Mouse (Mus musculus): ENCODE measurements at regions not wholly inside any gene's neighbourhood (a gene's known extent, or its start where the extent isn't known, plus 50 kb on each side); places are given as distances from the start of the nearest gene placed in this dataset.

- Histone ChIP-seq H3K27me3 (ENCODE audit: control insufficient read depth, insufficient read depth, low read length) (no peaks in the 10 kb centered on the region), H3K4me2 (ENCODE audit: low read depth) (no peak overlapping the region), H3K4me3 (ENCODE audit: insufficient read depth in 1 of 2, low read depth in 2 of 2, low read length in 2 of 2) (no peak overlapping the region), H3K9ac (replicated peaks) (no peak overlapping the region), H3K27ac (no peak overlapping the region), H3K9me3 (ENCODE audit: control insufficient read depth, low read length) (no peaks in the 10 kb centered on the region), H3K36me3 (replicated peaks; ENCODE audit: control insufficient read depth, insufficient read depth, low read depth) (no peaks in the 10 kb centered on the region), H3K4me1 (replicated peaks; ENCODE audit: control insufficient read depth in 2 of 2, insufficient read depth in 2 of 2, low read length in 1 of 2) (0 out of 4 replicates have a peak, but pooled peaks cover 0 to 2% of the 10 kb centered on the region in 2 experiments)
- TF ChIP-seq CTCF (IDR thresholded peaks at IDR 0.05; ENCODE audit: low read depth) (no peak), EP300 (IDR thresholded peaks at IDR 0.05; ENCODE audit: low read depth) (no peak)
- DNase-seq (ENCODE audit: low read depth in 3 of 3, low spot score in 3 of 3) (no peak), ATAC-seq (ENCODE audit: insufficient read depth) (no peak)
- 39% methylated on average over 5 of the region's 5 CpGs for WGBS (ENCODE audit: insufficient replicate concordance)
These were observed 74.8 kb upstream of the Il15 start for GRCm38 (mm10) chr8:82477856-82478255.

- DNase-seq (ENCODE audit: low read depth in 3 of 3, low spot score in 3 of 3), result no peak
- WGBS (ENCODE audit: insufficient replicate concordance), result 44% methylated on average over 2 of the region's 2 CpGs
These were observed 74.4 kb upstream of the Il15 start for GRCm38 (mm10) chr8:82477426-82477769.

GRCm38 (mm10) chr8:82476708-82477425 lies 73.8 kb upstream of the Il15 start:
- DNase-seq (ENCODE audit: low read depth in 3 of 3, low spot score in 3 of 3), result no peak
- H3K27me3 ChIP-seq (ENCODE audit: control insufficient read depth, insufficient read depth, low read length), result no peaks in the 10 kb centered on the region
- WGBS (ENCODE audit: insufficient replicate concordance), result 58% methylated on average over 7 of the region's 7 CpGs
- H3K4me3 ChIP-seq (ENCODE audit: insufficient read depth in 1 of 2, low read depth in 2 of 2, low read length in 2 of 2), result no peak overlapping the region
- no peak for ATAC-seq (ENCODE audit: insufficient read depth)
- H3K36me3 ChIP-seq (replicated peaks; ENCODE audit: control insufficient read depth, insufficient read depth, low read depth), result no peaks in the 10 kb centered on the region
- no peaks in the 10 kb centered on the region for H3K9me3 ChIP-seq (ENCODE audit: control insufficient read depth, low read length)
- H3K9ac ChIP-seq (replicated peaks), result no peak overlapping the region
- 0 out of 4 replicates have a peak, but pooled peaks cover 0 to 2% of the 10 kb centered on the region in 2 experiments for H3K4me1 ChIP-seq (replicated peaks; ENCODE audit: control insufficient read depth in 2 of 2, insufficient read depth in 2 of 2, low read length in 1 of 2)
- H3K4me2 ChIP-seq (ENCODE audit: low read depth), result no peak overlapping the region
- no peak overlapping the region for H3K27ac ChIP-seq
- TF ChIP-seq CTCF (IDR thresholded peaks at IDR 0.05; ENCODE audit: low read depth) (no peak), EP300 (IDR thresholded peaks at IDR 0.05; ENCODE audit: low read depth) (no peak)

More at GRCm38 (mm10) chr8:82477426-82477769, 74.4 kb upstream of the Il15 start:
- no peak overlapping the region for H3K27ac ChIP-seq
- no peak overlapping the region for H3K9ac ChIP-seq (replicated peaks)
- no peak overlapping the region for H3K4me3 ChIP-seq (ENCODE audit: insufficient read depth in 1 of 2, low read depth in 2 of 2, low read length in 2 of 2)
- 0 out of 4 replicates have a peak, but pooled peaks cover 0 to 2% of the 10 kb centered on the region in 2 experiments for H3K4me1 ChIP-seq (replicated peaks; ENCODE audit: control insufficient read depth in 2 of 2, insufficient read depth in 2 of 2, low read length in 1 of 2)
- no peaks in the 10 kb centered on the region for H3K27me3 ChIP-seq (ENCODE audit: control insufficient read depth, insufficient read depth, low read length)
- no peaks in the 10 kb centered on the region for H3K9me3 ChIP-seq (ENCODE audit: control insufficient read depth, low read length)
- H3K36me3 ChIP-seq (replicated peaks; ENCODE audit: control insufficient read depth, insufficient read depth, low read depth), result no peaks in the 10 kb centered on the region
- no peak overlapping the region for H3K4me2 ChIP-seq (ENCODE audit: low read depth)
- no peak for ATAC-seq (ENCODE audit: insufficient read depth)
- no peak for TF ChIP-seq EP300 (IDR thresholded peaks at IDR 0.05; ENCODE audit: low read depth)
- no peak for TF ChIP-seq CTCF (IDR thresholded peaks at IDR 0.05; ENCODE audit: low read depth)

GRCm38 (mm10) chr8:82473266-82473665 lies 70.2 kb upstream of the Il15 start:
- H3K27me3 ChIP-seq (ENCODE audit: control insufficient read depth, insufficient read depth, low read length), result no peaks in the 10 kb centered on the region
- no peaks in the 10 kb centered on the region for H3K9me3 ChIP-seq (ENCODE audit: control insufficient read depth, low read length)
- 64% methylated on average over 2 of the region's 2 CpGs for WGBS (ENCODE audit: insufficient replicate concordance)
- H3K4me1 ChIP-seq (replicated peaks; ENCODE audit: control insufficient read depth in 2 of 2, insufficient read depth in 2 of 2, low read length in 1 of 2), result 0 out of 4 replicates have a peak, but pooled peaks cover 0 to 2% of the 10 kb centered on the region in 2 experiments
- H3K27ac ChIP-seq, result no peak overlapping the region
- no peak overlapping the region for H3K9ac ChIP-seq (replicated peaks)
- ATAC-seq (ENCODE audit: insufficient read depth) (no peak), DNase-seq (ENCODE audit: low read depth in 3 of 3, low spot score in 3 of 3) (no peak)
- TF ChIP-seq CTCF (IDR thresholded peaks at IDR 0.05; ENCODE audit: low read depth), result no peak
- no peak for TF ChIP-seq EP300 (IDR thresholded peaks at IDR 0.05; ENCODE audit: low read depth)
- no peak overlapping the region for H3K4me3 ChIP-seq (ENCODE audit: insufficient read depth in 1 of 2, low read depth in 2 of 2, low read length in 2 of 2)
- H3K4me2 ChIP-seq (ENCODE audit: low read depth), result no peak overlapping the region
- no peaks in the 10 kb centered on the region for H3K36me3 ChIP-seq (replicated peaks; ENCODE audit: control insufficient read depth, insufficient read depth, low read depth)

- DNase-seq (ENCODE audit: low read depth in 3 of 3, low spot score in 3 of 3), result peak in 2 of 3 experiments; percentile 47 to 52
- H3K4me1 ChIP-seq (replicated peaks; ENCODE audit: control insufficient read depth in 2 of 2, insufficient read depth in 2 of 2, low read length in 1 of 2), result no peaks in the 10 kb centered on the region
- no peak overlapping the region for H3K4me3 ChIP-seq (ENCODE audit: insufficient read depth in 1 of 2, low read depth in 2 of 2, low read length in 2 of 2)
- ATAC-seq (ENCODE audit: insufficient read depth), result no peak
- TF ChIP-seq CTCF (IDR thresholded peaks at IDR 0.05; ENCODE audit: low read depth) (no peak), EP300 (IDR thresholded peaks at IDR 0.05; ENCODE audit: low read depth) (no peak)
- no peak overlapping the region for H3K27ac ChIP-seq
- no peaks in the 10 kb centered on the region for H3K27me3 ChIP-seq (ENCODE audit: control insufficient read depth, insufficient read depth, low read length)
- no peaks in the 10 kb centered on the region for H3K9me3 ChIP-seq (ENCODE audit: control insufficient read depth, low read length)
- whole genome bisulfite sequencing (ENCODE audit: insufficient replicate concordance), result no CpG with 5 or more reads among the region's 1 CpGs
- no peaks in the 10 kb centered on the region for H3K36me3 ChIP-seq (replicated peaks; ENCODE audit: control insufficient read depth, insufficient read depth, low read depth)
- H3K9ac ChIP-seq (replicated peaks), result no peak overlapping the region
- no peak overlapping the region for H3K4me2 ChIP-seq (ENCODE audit: low read depth)
These were observed 68.8 kb upstream of the Il15 start for GRCm38 (mm10) chr8:82471825-82472224.
